Mouse (Mus musculus) MEL (cell line): ENCODE measurements around the gene Wdfy1. TPM values are rescaled to one million over a fixed set of nuclear protein-coding genes. Genes with fewer than 3 reads are reported as not detected.

Source experiments
- DNase-seq: peaks from one replicate; pipeline ENCODE4 v3.0.0; 2011; ENCODE audit warnings: low read depth, low spot score
- H3K27ac ChIP-seq: 2 replicates; pipeline ENCODE4 v1.5.1; 2012; ENCODE audit warnings: low read depth, mild to moderate bottlenecking, control low read depth, low read length, moderate library complexity; ENCODE audit not compliant: control insufficient read depth
- H3K27me3 ChIP-seq, 2 experiments: fragments of 150-350 bp in 1 of 2; sonication (generic) in 1 of 2; 2 replicates each; pipeline ENCODE4 v1.6.1; 2012; ENCODE audit warnings: low read length in 2 of 2, mild to moderate bottlenecking in 2 of 2, improper control_type of control experiment in 1 of 2, moderate library complexity in 1 of 2; ENCODE audit not compliant: insufficient read depth in 2 of 2, control insufficient read depth in 1 of 2
- H3K36me3 ChIP-seq, 2 experiments: 2 replicates each; pipeline ENCODE4 v1.6.1; 2012 to 2014; ENCODE audit warnings: low read length in 2 of 2, improper control_type of control experiment in 1 of 2, inconsistent platforms in 1 of 2, mild to moderate bottlenecking in 1 of 2; ENCODE audit not compliant: insufficient read depth in 2 of 2, control insufficient read depth in 1 of 2
- H3K4me1 ChIP-seq, 2 experiments: fragments of 150-350 bp in 1 of 2; sonication (generic) in 1 of 2; 2 replicates each; pipeline ENCODE4 v1.6.1; 2012; ENCODE audit warnings: low read length in 2 of 2, improper control_type of control experiment in 1 of 2, mild to moderate bottlenecking in 1 of 2; ENCODE audit not compliant: insufficient read depth in 2 of 2, control insufficient read depth in 1 of 2
- H3K4me3 ChIP-seq, 2 experiments: fragments of 150-350 bp in 1 of 2; sonication (generic) in 1 of 2; 2 replicates each; pipeline ENCODE4 v1.5.1; 2012; ENCODE audit warnings: low read depth in 2 of 2, low read length in 2 of 2, mild to moderate bottlenecking in 2 of 2, moderate library complexity in 2 of 2, control low read depth in 1 of 2, improper control_type of control experiment in 1 of 2; ENCODE audit not compliant: control insufficient read depth in 1 of 2, insufficient read depth in 1 of 2
- H3K79me2 ChIP-seq: 2 replicates; pipeline ENCODE4 v1.6.1; 2012; ENCODE audit warnings: mild to moderate bottlenecking, low read length, moderate library complexity; ENCODE audit not compliant: control insufficient read depth, poor library complexity, insufficient read depth
- H3K9ac ChIP-seq: 2 replicates; pipeline ENCODE4 v1.6.1; 2012; ENCODE audit warnings: low read depth, mild to moderate bottlenecking, control low read depth, low read length, moderate library complexity; ENCODE audit not compliant: control insufficient read depth, poor library complexity, severe bottlenecking
- H3K9me3 ChIP-seq: fragments of 150-350 bp; sonication (generic); replicated peaks from 2 replicates; pipeline ENCODE4 v1.6.1; 2012; ENCODE audit warnings: mild to moderate bottlenecking, low read length, improper control_type of control experiment, moderate library complexity; ENCODE audit not compliant: insufficient read depth
- BHLHE40 ChIP-seq: IDR thresholded peaks from 2 replicates; pipeline ENCODE4 v1.6.1; 2012; ENCODE audit warnings: low read depth, mild to moderate bottlenecking, inconsistent platforms, low read length, improper control_type of control experiment, borderline replicate concordance
- CHD1 ChIP-seq: IDR thresholded peaks from 2 replicates; pipeline ENCODE4 v1.6.1; 2012; ENCODE audit warnings: low read depth, mild to moderate bottlenecking, inconsistent platforms, low read length, improper control_type of control experiment
- CHD2 ChIP-seq: IDR thresholded peaks from 2 replicates; pipeline ENCODE4 v1.6.1; 2011; ENCODE audit warnings: low read length, improper control_type of control experiment
- E2F4 ChIP-seq: IDR thresholded peaks from 2 replicates; pipeline ENCODE4 v1.6.1; 2011; ENCODE audit warnings: low read depth, low read length, improper control_type of control experiment, borderline replicate concordance
- ELF1 ChIP-seq: IDR thresholded peaks from 2 replicates; pipeline ENCODE4 v1.6.1; 2014; ENCODE audit warnings: low read depth, mild to moderate bottlenecking, inconsistent platforms, low read length, improper control_type of control experiment, moderate library complexity
- HCFC1 ChIP-seq: IDR thresholded peaks from 2 replicates; pipeline ENCODE4 v1.6.1; 2012; ENCODE audit warnings: low read depth, mild to moderate bottlenecking, inconsistent platforms, low read length, improper control_type of control experiment, moderate library complexity
- JUND ChIP-seq: IDR thresholded peaks from 2 replicates; pipeline ENCODE4 v1.6.1; 2011; ENCODE audit warnings: low read depth, mild to moderate bottlenecking, improper control_type of control experiment, low read length
- KAT2A ChIP-seq: conservative IDR thresholded peaks from 2 replicates; pipeline ENCODE4 v1.6.1; 2012; ENCODE audit warnings: low read depth, low read length, improper control_type of control experiment, inconsistent platforms
- MAFK ChIP-seq: IDR thresholded peaks from 2 replicates; pipeline ENCODE4 v1.6.1; 2011; ENCODE audit warnings: low read depth, mild to moderate bottlenecking, low read length, improper control_type of control experiment, borderline replicate concordance
- MXI1 ChIP-seq: IDR thresholded peaks from 2 replicates; pipeline ENCODE4 v1.6.1; 2011; ENCODE audit warnings: mild to moderate bottlenecking, low read depth, low read length, improper control_type of control experiment
- MYB ChIP-seq: IDR thresholded peaks from 2 replicates; pipeline ENCODE4 v1.6.1; 2011; ENCODE audit warnings: mild to moderate bottlenecking, low read depth, low read length, improper control_type of control experiment
- MYC ChIP-seq: IDR thresholded peaks from 2 replicates; pipeline ENCODE4 v1.6.1; 2011; ENCODE audit warnings: low read depth, mild to moderate bottlenecking, low read length, improper control_type of control experiment, moderate library complexity
- NELFE ChIP-seq: IDR thresholded peaks from 2 replicates; pipeline ENCODE4 v1.6.1; 2011; ENCODE audit warnings: low read depth, low read length, improper control_type of control experiment
- RAD21 ChIP-seq: IDR thresholded peaks from 2 replicates; pipeline ENCODE4 v1.6.1; 2011; ENCODE audit warnings: mild to moderate bottlenecking, low read depth, low read length, improper control_type of control experiment
- RCOR1 ChIP-seq: IDR thresholded peaks from 2 replicates; pipeline ENCODE4 v1.6.1; 2012; ENCODE audit warnings: low read depth, mild to moderate bottlenecking, inconsistent platforms, low read length, improper control_type of control experiment
- SIN3A ChIP-seq: IDR thresholded peaks from 2 replicates; pipeline ENCODE4 v1.6.1; 2012; ENCODE audit warnings: low read length, improper control_type of control experiment, inconsistent platforms
- TAL1 ChIP-seq: IDR thresholded peaks from 2 replicates; pipeline ENCODE4 v1.6.1; 2012; ENCODE audit warnings: mild to moderate bottlenecking, inconsistent platforms, low read length, moderate library complexity, mixed read lengths
- TCF12 ChIP-seq: IDR thresholded peaks from 2 replicates; pipeline ENCODE4 v1.6.1; 2014; ENCODE audit warnings: low read depth, mild to moderate bottlenecking, inconsistent platforms, low read length, improper control_type of control experiment, moderate library complexity
- USF1 ChIP-seq: IDR thresholded peaks from 2 replicates; pipeline ENCODE4 v1.6.1; 2014; ENCODE audit warnings: low read depth, mild to moderate bottlenecking, inconsistent platforms, low read length, improper control_type of control experiment, moderate library complexity
- ZKSCAN1 ChIP-seq: IDR thresholded peaks from 2 replicates; pipeline ENCODE4 v1.6.1; 2012; ENCODE audit warnings: low read depth, mild to moderate bottlenecking, inconsistent platforms, low read length, improper control_type of control experiment, moderate library complexity
- ZMIZ1 ChIP-seq: IDR thresholded peaks from 2 replicates; pipeline ENCODE4 v1.6.1; 2012; ENCODE audit warnings: low read depth, mild to moderate bottlenecking, inconsistent platforms, low read length, improper control_type of control experiment, moderate library complexity
- polyA plus RNA-seq, 2 experiments: library from polyadenylated mRNA; stranded (reverse) in 1 of 2; unstranded in 1 of 2; fragments of >175 nt in 1 of 2; fragments of >200 nt in 1 of 2; gene quantifications; 2 replicates each; pipeline versions ENCODE4 v1.2.1 to v1.2.4; 2012; ENCODE audit warnings: low replicate concordance in 2 of 2, low read depth in 1 of 2; ENCODE audit not compliant: insufficient read length in 2 of 2, insufficient read depth in 1 of 2, missing spikeins in 1 of 2
- total RNA-seq: library from RNA; depleted of rRNA; stranded (reverse); fragments of 300-350 nt; gene quantifications from 2 replicates; pipeline ENCODE4 v1.2.3, GENCODE M21; 2012

Gene Wdfy1
- total and polyA plus RNA-seq, 3 experiments: 17.6 to 25.0 TPM; not detected in 1

GRCm38 (mm10) chr1:79703520-79703919 lies 72.4 kb downstream of the Wdfy1 start:
- no peaks in the 10 kb centered on the region for H3K27me3 ChIP-seq
- peaks cover 0 to 1% of the 10 kb centered on the region in 2 experiments; a peak in 1 of 4 replicates for H3K36me3 ChIP-seq
- H3K4me3 ChIP-seq: no peak overlapping the region
- DNase-seq: no peak
- H3K27ac ChIP-seq: no peak overlapping the region
- no peak for TF ChIP-seq TAL1
- no peak for TF ChIP-seq ELF1
- no peak for TF ChIP-seq MYC
- TF ChIP-seq MAFK: no peak
- no peak overlapping the region for H3K9ac ChIP-seq
- no peaks in the 10 kb centered on the region for H3K9me3 ChIP-seq
- H3K4me1 ChIP-seq: no peaks in the 10 kb centered on the region
- H3K79me2 ChIP-seq: no peaks in the 10 kb centered on the region

DNA sequence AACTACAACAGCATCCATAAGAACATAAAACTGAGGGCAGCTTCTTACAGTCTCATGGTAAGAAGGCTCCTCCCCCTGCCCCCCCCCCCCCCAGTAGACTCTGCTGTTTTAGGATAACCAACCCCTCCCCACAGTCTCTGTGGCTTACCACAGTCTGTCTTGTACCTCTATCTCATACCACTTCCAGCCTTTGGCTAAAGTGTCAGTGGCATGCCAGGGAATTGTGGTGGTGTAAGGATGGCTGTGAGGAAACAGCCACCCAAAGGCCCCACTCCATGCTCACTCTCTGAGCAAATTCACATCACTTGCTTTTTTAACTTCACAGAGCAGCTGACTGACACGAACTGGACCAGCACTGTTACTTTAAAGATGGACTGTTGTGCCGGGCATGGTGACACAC lies 77.4 kb downstream of the Wdfy1 start:
- H3K4me1 ChIP-seq: no peaks in the 10 kb centered on the region
- H3K9ac ChIP-seq: no peak overlapping the region
- H3K79me2 ChIP-seq: no peaks in the 10 kb centered on the region
- H3K27me3 ChIP-seq: no peaks in the 10 kb centered on the region
- no peak overlapping the region for H3K27ac ChIP-seq
- no peak overlapping the region for H3K4me3 ChIP-seq
- TF ChIP-seq RCOR1: no peak
- no peak for TF ChIP-seq ZKSCAN1
- TF ChIP-seq RAD21: no peak
- TF ChIP-seq TAL1: no peak
- no peak for TF ChIP-seq BHLHE40
- no peak for TF ChIP-seq MXI1
- TF ChIP-seq KAT2A: no peak
- no peak for TF ChIP-seq NELFE
- no peak for TF ChIP-seq MAFK
- TF ChIP-seq MYC: no peak
- TF ChIP-seq ZMIZ1: no peak
- TF ChIP-seq CHD1: no peak
- TF ChIP-seq USF1: no peak
- no peak for TF ChIP-seq HCFC1
- TF ChIP-seq MYB: no peak
- no peak for TF ChIP-seq CHD2
- no peak for TF ChIP-seq SIN3A
- no peak for TF ChIP-seq JUND
- TF ChIP-seq E2F4: no peak
- TF ChIP-seq TCF12: no peak
- TF ChIP-seq, all 39 proteins: peak for 0
- Histone ChIP-seq H3K9me3 (no peaks in the 10 kb centered on the region), H3K36me3 (no peaks in the 10 kb centered on the region)
- no peak for DNase-seq
